Mouse (Mus musculus) mesoderm, embryonic 11.5 days (tissue): ENCODE measurements around the gene Tubb4b.

ENCODE experiments used
- DNase-seq: peaks from one replicate; pipeline ENCODE4 v3.0.0-alpha.2; 2012; ENCODE audit warnings: low read depth, low spot score

Gene Tubb4b

GRCm38 (mm10) chr2:25246183-25247072, 21.9 kb upstream of the Tubb4b start, which contains the start of gene AL732309.1:
AL732309.1 (minus strand) TSS chr2:25246863.
- DNase-seq = no peak

- DNase-seq = no peak
Measured at GRCm38 (mm10) chr2:25244144-25244543, 19.6 kb upstream of the Tubb4b start.

GRCm38 (mm10) chr2:25243342-25243741, 18.8 kb upstream of the Tubb4b start:
- DNase-seq = no peak

- no peak for DNase-seq
Measured at GRCm38 (mm10) chr2:25242101-25242506, 17.6 kb upstream of the Tubb4b start, which contains the start of the genes Rnf208 and Cysrt1. Rnf208 (plus strand) TSS chr2:25242255. Cysrt1 (minus strand) TSS chr2:25242452.

GRCm38 (mm10) chr2:25241438-25241775, 16.9 kb upstream of the Tubb4b start:
- DNase-seq = no peak

- DNase-seq = peak; percentile 79
Measured at GRCm38 (mm10) chr2:25240723-25241437, 16.4 kb upstream of the Tubb4b start.

GRCm38 (mm10) chr2:25240310-25240709, 15.8 kb upstream of the Tubb4b start:
- no peak for DNase-seq

GRCm38 (mm10) chr2:25239766-25240165, 15.3 kb upstream of the Tubb4b start:
- no peak for DNase-seq

- no peak for DNase-seq
Measured at GRCm38 (mm10) chr2:25238106-25238505, 13.6 kb upstream of the Tubb4b start.

- no peak for DNase-seq
Measured at GRCm38 (mm10) chr2:25237522-25237921, 13.0 kb upstream of the Tubb4b start.

GRCm38 (mm10) chr2:25236614-25237013, 12.1 kb upstream of the Tubb4b start, which contains the start of gene Rnf224:
Rnf224 (minus strand) TSS chr2:25236787.
- DNase-seq = no peak

- no peak for DNase-seq
Measured at GRCm38 (mm10) chr2:25234551-25235220, 10.2 kb upstream of the Tubb4b start.

GRCm38 (mm10) chr2:25234050-25234449, 9.5 kb upstream of the Tubb4b start, which contains the start of gene Slc34a3:
Slc34a3 (minus strand) TSS chr2:25234364.
- DNase-seq = no peak

- no peak for DNase-seq
Measured at GRCm38 (mm10) chr2:25233421-25233820, 8.9 kb upstream of the Tubb4b start.

- DNase-seq = no peak
Measured at GRCm38 (mm10) chr2:25231038-25231437, 6.5 kb upstream of the Tubb4b start.

- DNase-seq = no peak
Measured at GRCm38 (mm10) chr2:25230581-25230980, 6.1 kb upstream of the Tubb4b start.

- no peak for DNase-seq
Measured at GRCm38 (mm10) chr2:25229582-25229981, 5.1 kb upstream of the Tubb4b start.

GRCm38 (mm10) chr2:25228995-25229530, 4.6 kb upstream of the Tubb4b start:
- DNase-seq = no peak

GRCm38 (mm10) chr2:25228431-25228889, 4.0 kb upstream of the Tubb4b start:
- DNase-seq = peak; percentile 87

- no peak for DNase-seq
Measured at GRCm38 (mm10) chr2:25227406-25227805, 2.9 kb upstream of the Tubb4b start.

- no peak for DNase-seq
Measured at GRCm38 (mm10) chr2:25226864-25227263, 2.4 kb upstream of the Tubb4b start.
